Mouse (Mus musculus) thymus, adult 2 months (tissue): ENCODE measurements around the gene Ino80. TPM values are rescaled to one million over a fixed set of nuclear protein-coding genes. Genes with fewer than 3 reads are reported as not detected.
"Not testable (repeated sequence)": the region's sequence is repeated elsewhere in the genome, so short reads cannot be mapped to it uniquely, and the experiment has no call there.

Experiments used
- DNase-seq: peaks from one replicate; pipeline ENCODE4 v3.0.0; 2021
- H3K27ac ChIP-seq: fragments of 200-500 bp; 2 replicates; pipeline ENCODE4 v1.5.1; 2012; ENCODE audit warnings: low read length, control low read depth; ENCODE audit not compliant: control insufficient read depth, insufficient read depth
- H3K27me3 ChIP-seq: fragments of 200-500 bp; 2 replicates; pipeline ENCODE4 v1.6.1; 2012; ENCODE audit warnings: mild to moderate bottlenecking, low read length, moderate library complexity, mixed read lengths; ENCODE audit not compliant: control insufficient read depth, insufficient read depth
- H3K36me3 ChIP-seq: fragments of 200-500 bp; 2 replicates; pipeline ENCODE4 v1.6.1; 2012; ENCODE audit warnings: mild to moderate bottlenecking, low read length, moderate library complexity; ENCODE audit not compliant: control insufficient read depth, insufficient read depth
- H3K4me1 ChIP-seq: fragments of 200-500 bp; replicated peaks from 2 replicates; pipeline ENCODE4 v1.6.1; 2012; ENCODE audit warnings: low read length; ENCODE audit not compliant: control insufficient read depth, insufficient read depth
- H3K4me3 ChIP-seq: fragments of 200-500 bp; 2 replicates; pipeline ENCODE4 v1.5.1; 2012; ENCODE audit warnings: mild to moderate bottlenecking, low read length, control low read depth, moderate library complexity; ENCODE audit not compliant: control insufficient read depth, insufficient read depth
- CTCF ChIP-seq: fragments of 200-500 bp; IDR thresholded peaks from 2 replicates; pipeline ENCODE4 v1.5.1; 2012; ENCODE audit warnings: mild to moderate bottlenecking, control low read depth, low read length, moderate library complexity, borderline replicate concordance; ENCODE audit not compliant: control insufficient read depth, poor library complexity, insufficient read depth; ENCODE audit errors: extremely low read depth
- POLR2A ChIP-seq: fragments of 200-500 bp; IDR thresholded peaks from 2 replicates; pipeline ENCODE4 v1.6.1; 2012; ENCODE audit warnings: mild to moderate bottlenecking, low read length, control low read depth, moderate library complexity; ENCODE audit not compliant: control insufficient read depth, poor library complexity, insufficient read depth; ENCODE audit errors: extremely low read depth
- WGBS: fragments of 180-500 bp; shearing (Covaris S2); methylation state at CpG from one replicate; pipeline ENCODE4 v1.1.7; 2018; 5-methylcytosine and 5-hydroxymethylcytosine counted together
- polyA plus RNA-seq: library from polyadenylated mRNA; depleted of rRNA; stranded (reverse); fragments of >200 nt; gene quantifications from 2 replicates; pipeline ENCODE4 v1.2.3, GENCODE M21; 2012

The Ino80 gene
- polyA plus RNA-seq, 1 experiment, result 16.1 TPM

- Histone ChIP-seq H3K36me3 (no peaks in the 10 kb centered on the region), H3K27ac (no peak overlapping the region), H3K4me3 (no peak overlapping the region), H3K27me3 (no peaks in the 10 kb centered on the region), H3K4me1 (no peaks in the 10 kb centered on the region)
- TF ChIP-seq CTCF (no peak), POLR2A (no peak)
- WGBS, result 97% methylated on average over 3 of the region's 3 CpGs
- peak; percentile 8 for DNase-seq
These were observed 34.8 kb upstream of the Ino80 start for GRCm38 (mm10) chr2:119512292-119512691.

GRCm38 (mm10) chr2:119510856-119511255 lies 33.4 kb upstream of the Ino80 start:
- no peak for TF ChIP-seq CTCF
- TF ChIP-seq POLR2A, result no peak
- Histone ChIP-seq H3K4me3 (no peak overlapping the region), H3K36me3 (no peaks in the 10 kb centered on the region), H3K4me1 (no peaks in the 10 kb centered on the region), H3K27me3 (no peaks in the 10 kb centered on the region), H3K27ac (no peak overlapping the region)
- DNase-seq, result no peak
- 100% methylated on average over 2 of the region's 2 CpGs for WGBS

GRCm38 (mm10) chr2:119508518-119508917 lies 31.0 kb upstream of the Ino80 start:
- H3K27ac ChIP-seq, DNase-seq, H3K4me3 ChIP-seq, H3K4me1 ChIP-seq, H3K27me3 ChIP-seq, H3K36me3 ChIP-seq: not testable (repeated sequence)
- 90% methylated on average over 7 of the region's 7 CpGs for WGBS

GRCm38 (mm10) chr2:119507108-119507507 lies 29.6 kb upstream of the Ino80 start:
- TF ChIP-seq CTCF (no peak), POLR2A (no peak)

GRCm38 (mm10) chr2:119500965-119501652 lies 23.6 kb upstream of the Ino80 start:
- no peak for DNase-seq
- H3K4me1 ChIP-seq, result no peaks in the 10 kb centered on the region
- TF ChIP-seq CTCF (no peak), POLR2A (no peak)
- no peaks in the 10 kb centered on the region for H3K36me3 ChIP-seq
- H3K4me3 ChIP-seq, result no peak overlapping the region
- no peaks in the 10 kb centered on the region for H3K27me3 ChIP-seq
- 91% methylated on average over 2 of the region's 2 CpGs for WGBS
- H3K27ac ChIP-seq, result no peak overlapping the region

More at GRCm38 (mm10) chr2:119507108-119507507, 29.6 kb upstream of the Ino80 start:
- no peaks in the 10 kb centered on the region for H3K4me1 ChIP-seq
- no peak overlapping the region for H3K4me3 ChIP-seq
- no peak overlapping the region for H3K27ac ChIP-seq
- H3K27me3 ChIP-seq, result no peaks in the 10 kb centered on the region
- no peaks in the 10 kb centered on the region for H3K36me3 ChIP-seq
- DNase-seq, result peak; percentile 10

GRCm38 (mm10) chr2:119498859-119499258 lies 21.4 kb upstream of the Ino80 start:
- H3K4me1 ChIP-seq, result no peaks in the 10 kb centered on the region
- no peak overlapping the region for H3K4me3 ChIP-seq
- 54% methylated on average over 2 of the region's 2 CpGs for WGBS
- H3K27me3 ChIP-seq, result no peaks in the 10 kb centered on the region
- H3K36me3 ChIP-seq, result no peaks in the 10 kb centered on the region
- H3K27ac ChIP-seq, result no peak overlapping the region
- TF ChIP-seq POLR2A, result no peak
- no peak for TF ChIP-seq CTCF
- no peak for DNase-seq

GRCm38 (mm10) chr2:119496082-119496481 lies 18.6 kb upstream of the Ino80 start:
- no peaks in the 10 kb centered on the region for H3K27me3 ChIP-seq
- no peaks in the 10 kb centered on the region for H3K4me1 ChIP-seq
- 96% methylated on average over 2 of the region's 2 CpGs for WGBS
- H3K36me3 ChIP-seq, result no peaks in the 10 kb centered on the region
- TF ChIP-seq CTCF (no peak), POLR2A (no peak)
- no peak for DNase-seq
- H3K4me3 ChIP-seq, result no peak overlapping the region
- H3K27ac ChIP-seq, result no peak overlapping the region
